Mouse (Mus musculus) brain, embryonic 14.5 days (tissue): Measurements from ENCODE around the gene Eci2.

Source experiments
- CTCF ChIP-seq: fragments of 200-500 bp; IDR thresholded peaks from 2 replicates; pipeline ENCODE4 v1.5.1; 2012; ENCODE audit warnings: inconsistent platforms, mild to moderate bottlenecking, moderate library complexity, borderline replicate concordance; ENCODE audit not compliant: insufficient read depth, insufficient read length; ENCODE audit errors: extremely low read depth
- POLR2A ChIP-seq: fragments of 200-500 bp; IDR thresholded peaks from 2 replicates; pipeline ENCODE4 v1.6.1; 2012; ENCODE audit warnings: mild to moderate bottlenecking, inconsistent platforms, borderline replicate concordance; ENCODE audit not compliant: poor library complexity, insufficient read depth, insufficient read length, severe bottlenecking; ENCODE audit errors: extremely low read depth

- TF ChIP-seq CTCF (no peak), POLR2A (no peak)
These were observed 33.8 kb downstream of the Eci2 start for GRCm38 (mm10) chr13:34993085-34993484.
